Mouse (Mus musculus) heart, postnatal 10 days (tissue): Measurements from ENCODE around the gene Slc17a2. TPM values are rescaled to one million over a fixed set of nuclear protein-coding genes. Genes with fewer than 3 reads are reported as not detected.
"Not testable (repeated sequence)": the region's sequence is repeated elsewhere in the genome, so short reads cannot be mapped to it uniquely, and the experiment has no call there.

ENCODE experiments used
- DNase-seq, 2 experiments: peaks; one replicate each; pipeline ENCODE4 v3.0.0; 2021
- intact Hi-C: fragments of 180-260 bp; cut with DNase I; formaldehyde crosslinking; loops from one replicate; pipeline ENCODE4 v1.15.1; 2025
- total RNA-seq, 2 experiments: library from RNA; stranded (reverse); gene quantifications; 2 replicates each; pipeline ENCODE4 v1.2.3; 2021

Gene Slc17a2
- total RNA-seq, result not detected

DNA sequence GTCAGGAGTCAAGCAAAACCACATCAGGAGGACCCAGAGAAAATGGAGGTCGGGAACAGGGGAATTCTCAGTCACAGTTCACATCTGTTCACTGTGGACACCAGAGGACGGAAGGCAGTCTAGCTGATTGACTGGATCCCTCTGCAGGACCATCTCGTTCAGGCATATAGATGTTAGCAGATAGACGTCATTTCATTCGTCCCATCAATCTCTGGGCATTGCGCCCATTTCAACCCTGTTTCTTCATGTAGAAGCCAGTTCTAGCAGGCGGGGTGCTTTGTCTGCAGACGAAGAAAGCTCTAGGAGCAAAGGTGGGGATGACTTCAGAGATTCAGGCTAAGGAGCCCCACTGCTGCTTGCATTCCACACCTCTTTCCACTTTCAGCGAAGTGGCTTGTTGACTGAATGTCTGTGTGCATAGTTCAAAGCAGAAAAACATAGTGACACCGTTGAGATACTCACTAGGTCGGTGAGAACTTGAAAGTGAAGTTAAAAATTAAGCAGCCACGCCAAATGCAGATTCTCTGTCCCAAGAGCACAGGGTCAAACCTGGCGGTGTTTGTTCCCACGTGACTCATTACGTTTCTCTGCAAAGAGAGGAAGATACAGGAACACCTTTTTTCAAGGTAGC is at the start of gene Slc17a2:
TSS of gene Slc17a2 (plus strand) at position 572 of the 631 bp plus-strand sequence.
- intact Hi-C loops, result no loop called here
- DNase-seq, result no peak

DNA sequence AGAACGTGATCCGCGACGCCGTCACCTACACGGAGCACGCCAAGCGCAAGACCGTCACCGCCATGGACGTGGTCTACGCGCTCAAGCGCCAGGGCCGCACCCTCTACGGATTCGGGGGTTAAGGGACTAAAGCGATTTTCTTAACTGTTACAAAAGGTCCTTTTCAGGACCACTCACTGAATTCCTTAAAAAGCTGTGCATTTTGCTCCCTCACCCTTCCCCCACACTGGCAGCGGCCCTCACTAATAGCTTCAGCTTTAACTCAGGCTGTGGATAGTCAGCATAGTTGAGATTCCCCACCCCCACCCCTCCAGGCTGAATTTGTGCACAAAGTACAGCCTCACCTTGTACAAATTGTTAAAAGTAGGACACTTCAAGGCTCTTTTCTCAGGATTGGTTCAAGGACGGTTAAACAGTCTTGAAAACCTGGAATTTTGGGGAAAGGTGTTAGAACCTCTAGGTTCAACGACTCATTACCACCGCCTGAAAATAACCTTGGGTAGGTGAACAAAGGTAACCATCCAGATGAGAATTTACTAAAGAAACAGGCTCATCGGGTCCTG is 49.5 kb upstream of the Slc17a2 start:
- intact Hi-C loops, result loop anchor here (5.0 to 10.0 kb wide), 2 partner anchors 1720 to 2002 kb away; partner anchors contain the start of genes Hist1h2ah, Hist1h2ak, Hist1h2bk and Hist1h2bn
- DNase-seq, result no peak

GRCm38 (mm10) chr13:23757921-23758320 is 48.9 kb upstream of the Slc17a2 start:
- intact Hi-C loops, result loop anchor here (5.0 to 10.0 kb wide), 2 partner anchors 1721 to 2003 kb away; partner anchors contain the start of genes Hist1h2ah, Hist1h2ak, Hist1h2bk and Hist1h2bn

DNA sequence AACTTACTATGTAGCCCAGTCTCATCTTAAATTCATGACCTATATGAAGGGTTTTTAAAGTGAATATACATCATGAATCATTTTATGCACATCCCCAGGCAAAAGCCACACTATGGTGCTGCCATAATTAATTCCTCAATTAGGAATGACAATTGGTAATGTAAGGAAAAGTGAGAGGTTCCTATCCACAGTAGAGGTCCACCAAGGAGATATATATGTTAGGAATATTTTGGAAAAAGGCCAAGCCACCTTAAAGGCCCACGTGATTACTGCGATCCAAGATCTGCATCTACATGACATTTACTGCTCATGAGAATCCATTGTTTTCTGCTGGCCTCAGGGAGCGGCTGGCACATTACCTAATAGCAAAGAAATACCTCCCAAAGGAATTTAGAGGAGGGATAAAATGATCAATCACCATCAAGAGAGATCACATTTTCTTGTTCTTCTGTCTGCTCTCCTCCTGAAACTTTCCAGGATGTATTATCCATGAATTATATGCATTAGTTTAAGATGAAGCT is 47.5 kb upstream of the Slc17a2 start:
- intact Hi-C loops, result loop anchor here (5.0 to 10.0 kb wide), 2 partner anchors 1722 to 2005 kb away; partner anchors contain the start of genes Hist1h2ah, Hist1h2ak, Hist1h2bk and Hist1h2bn
- DNase-seq, result no peak

More at GRCm38 (mm10) chr13:23757921-23758320, 48.9 kb upstream of the Slc17a2 start:
- no peak for DNase-seq

DNA sequence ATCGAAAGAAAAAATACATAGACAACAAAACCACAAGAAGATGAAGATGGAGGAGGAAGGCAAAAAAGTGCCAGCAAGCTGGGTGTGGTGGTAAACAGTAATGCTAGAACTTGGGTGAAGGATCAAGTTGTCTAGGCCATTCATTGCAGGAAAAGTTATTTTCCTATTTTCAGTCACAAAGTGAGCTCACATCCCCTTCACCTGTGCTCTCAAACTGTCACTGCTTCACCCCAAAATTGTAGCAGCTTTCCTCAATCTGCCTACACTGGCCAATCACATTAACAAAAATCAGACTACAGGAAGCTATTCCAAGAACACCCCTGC is 46.9 kb upstream of the Slc17a2 start:
- intact Hi-C loops, result loop anchor here (5.0 to 10.0 kb wide), 3 partner anchors 1708 to 2005 kb away; partner anchors contain the start of genes Hist1h2ah, Hist1h2ak, Hist1h2bk and Hist1h2bn
- DNase-seq, result no peak

GRCm38 (mm10) chr13:23760240-23760971 is 46.4 kb upstream of the Slc17a2 start:
- intact Hi-C loops, result loop anchor here (5.0 kb wide), 1 partner anchor 1708 kb away; no protein-coding TSS in a partner anchor
- DNase-seq, result no peak

GRCm38 (mm10) chr13:23760972-23761864 is 45.6 kb upstream of the Slc17a2 start, which contains the start of gene Hist1h4a:
Hist1h4a (minus strand) TSS chr13:23761230.
- intact Hi-C loops, result loop anchor here (5.0 kb wide), 1 partner anchor 1709 kb away; no protein-coding TSS in a partner anchor
- peak; percentile 98 to 99 for DNase-seq

DNA sequence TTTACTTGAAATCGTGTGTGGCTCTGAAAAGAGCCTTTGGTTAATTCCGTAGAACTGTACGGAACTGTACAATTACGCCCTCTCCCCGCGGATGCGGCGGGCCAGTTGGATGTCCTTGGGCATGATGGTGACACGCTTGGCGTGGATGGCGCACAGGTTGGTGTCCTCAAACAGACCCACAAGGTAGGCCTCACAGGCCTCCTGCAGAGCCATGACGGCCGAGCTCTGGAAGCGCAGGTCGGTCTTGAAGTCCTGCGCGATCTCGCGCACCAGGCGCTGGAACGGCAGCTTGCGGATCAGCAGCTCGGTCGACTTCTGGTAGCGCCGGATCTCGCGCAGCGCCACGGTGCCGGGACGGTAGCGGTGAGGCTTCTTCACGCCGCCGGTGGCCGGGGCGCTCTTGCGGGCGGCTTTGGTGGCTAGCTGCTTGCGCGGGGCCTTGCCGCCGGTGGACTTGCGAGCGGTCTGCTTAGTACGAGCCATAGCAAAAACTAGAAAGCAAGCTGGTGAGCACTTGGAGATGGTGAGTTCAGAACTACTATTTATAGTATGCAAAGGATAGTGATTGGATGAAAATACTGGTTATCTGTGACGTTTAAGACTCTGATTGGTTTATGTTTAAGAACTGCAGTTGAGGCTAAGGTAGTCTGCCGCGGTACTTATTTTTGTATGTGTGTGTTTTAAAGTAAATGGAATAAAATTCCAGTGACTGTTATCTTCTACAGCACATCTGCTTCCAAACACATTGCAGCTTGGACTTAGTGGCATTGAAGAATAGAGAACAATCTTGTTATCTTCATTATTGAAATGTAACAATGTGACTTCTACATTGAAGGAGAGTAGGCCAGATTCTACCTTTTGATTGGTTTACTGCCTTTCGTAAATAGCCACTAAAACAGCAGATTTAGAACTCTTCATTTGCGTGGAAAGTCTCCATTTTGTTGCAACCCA is 44.6 kb upstream of the Slc17a2 start, which contains the start of gene Hist1h3a:
TSS of gene Hist1h3a (minus strand) at position 516 of the 951 bp plus-strand sequence.
- intact Hi-C loops, result loop anchor here (5.0 kb wide), 1 partner anchor 1710 kb away; no protein-coding TSS in a partner anchor
- peak; percentile 70 to 80 for DNase-seq

GRCm38 (mm10) chr13:23763242-23763585 is 43.6 kb upstream of the Slc17a2 start:
- intact Hi-C loops, result loop anchor here (5.0 kb wide), 1 partner anchor 1711 kb away; no protein-coding TSS in a partner anchor
- DNase-seq, result no peak

DNA sequence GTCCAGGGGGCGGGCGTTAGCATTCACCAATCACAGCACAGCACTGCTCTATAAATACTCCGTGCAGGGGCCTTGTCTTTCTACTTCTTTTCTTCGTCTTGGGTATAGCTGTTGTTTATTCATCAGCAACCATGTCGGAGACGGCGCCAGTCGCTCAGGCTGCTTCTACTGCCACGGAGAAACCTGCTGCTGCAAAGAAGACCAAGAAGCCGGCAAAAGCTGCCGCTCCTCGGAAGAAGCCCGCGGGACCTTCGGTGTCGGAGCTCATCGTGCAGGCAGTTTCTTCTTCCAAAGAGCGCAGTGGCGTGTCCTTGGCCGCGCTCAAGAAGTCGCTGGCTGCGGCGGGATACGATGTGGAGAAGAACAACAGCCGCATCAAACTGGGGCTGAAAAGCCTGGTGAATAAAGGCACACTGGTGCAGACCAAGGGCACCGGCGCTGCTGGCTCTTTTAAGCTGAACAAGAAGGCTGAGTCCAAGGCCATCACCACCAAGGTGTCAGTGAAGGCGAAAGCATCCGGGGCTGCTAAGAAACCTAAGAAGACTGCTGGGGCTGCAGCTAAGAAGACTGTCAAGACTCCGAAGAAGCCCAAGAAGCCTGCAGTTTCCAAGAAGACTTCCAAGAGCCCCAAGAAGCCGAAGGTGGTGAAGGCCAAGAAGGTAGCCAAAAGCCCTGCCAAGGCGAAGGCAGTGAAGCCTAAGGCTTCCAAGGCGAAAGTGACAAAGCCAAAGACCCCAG is 43.0 kb upstream of the Slc17a2 start, which contains the start of gene Hist1h1a:
TSS of gene Hist1h1a (plus strand) at position 81 of the 738 bp plus-strand sequence.
- intact Hi-C loops, result loop anchor here (5.0 kb wide), 1 partner anchor 1711 kb away; no protein-coding TSS in a partner anchor
- peak; percentile 87 to 89 for DNase-seq

GRCm38 (mm10) chr13:23764324-23765171 is 42.2 kb upstream of the Slc17a2 start:
- intact Hi-C loops, result loop anchor here (5.0 kb wide), 1 partner anchor 1712 kb away; no protein-coding TSS in a partner anchor
- DNase-seq, result no peak

DNA sequence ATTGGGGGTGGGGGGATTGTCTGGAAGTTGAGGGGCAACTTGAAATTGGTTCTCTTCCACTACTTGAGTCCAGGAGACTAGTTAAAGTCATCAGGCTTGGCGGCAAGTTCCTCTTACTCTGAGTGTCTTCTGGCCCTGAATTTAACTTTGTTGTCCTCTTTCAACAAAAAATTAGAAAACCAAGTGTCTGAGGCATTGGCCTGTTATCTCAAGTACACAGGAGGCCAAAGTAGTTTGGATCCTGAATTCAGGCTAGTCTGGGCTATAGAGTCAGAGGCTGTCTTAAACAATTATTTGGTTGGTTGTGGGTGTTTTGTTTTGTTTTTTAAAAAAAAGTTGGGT is 41.6 kb upstream of the Slc17a2 start:
- intact Hi-C loops, result no loop called here
- no peak for DNase-seq

GRCm38 (mm10) chr13:23766772-23767171 is 40.0 kb upstream of the Slc17a2 start:
- no peak for DNase-seq
- intact Hi-C loops, result no loop called here

DNA sequence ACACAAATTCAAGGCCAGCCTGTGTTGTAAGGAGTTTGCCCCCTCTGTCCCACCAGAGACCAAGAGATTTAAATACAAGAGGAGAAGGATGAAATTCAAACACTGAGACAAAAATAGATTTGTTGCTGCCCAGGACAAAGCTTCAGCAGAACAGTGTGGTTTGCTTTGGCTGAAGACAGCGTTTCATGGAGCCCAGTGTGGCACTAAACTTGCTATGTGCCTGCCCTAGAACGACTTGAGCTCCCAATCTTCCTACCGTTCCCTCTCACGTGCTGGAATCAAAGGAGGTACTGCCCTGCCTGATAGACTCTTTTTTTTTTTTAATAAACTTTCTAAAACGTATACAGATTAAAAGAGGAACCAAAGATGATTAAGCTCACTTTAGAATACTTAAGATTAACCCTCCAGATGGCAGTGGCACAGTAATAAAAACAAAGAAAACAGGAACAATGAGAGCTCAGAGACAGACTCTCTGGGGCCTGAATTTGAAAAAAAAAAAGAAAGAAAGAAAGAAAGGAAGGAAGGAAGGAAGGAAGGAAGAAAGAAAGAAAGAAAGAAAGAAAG is 37.9 kb upstream of the Slc17a2 start:
- no peak for DNase-seq
- intact Hi-C loops, result no loop called here

DNA sequence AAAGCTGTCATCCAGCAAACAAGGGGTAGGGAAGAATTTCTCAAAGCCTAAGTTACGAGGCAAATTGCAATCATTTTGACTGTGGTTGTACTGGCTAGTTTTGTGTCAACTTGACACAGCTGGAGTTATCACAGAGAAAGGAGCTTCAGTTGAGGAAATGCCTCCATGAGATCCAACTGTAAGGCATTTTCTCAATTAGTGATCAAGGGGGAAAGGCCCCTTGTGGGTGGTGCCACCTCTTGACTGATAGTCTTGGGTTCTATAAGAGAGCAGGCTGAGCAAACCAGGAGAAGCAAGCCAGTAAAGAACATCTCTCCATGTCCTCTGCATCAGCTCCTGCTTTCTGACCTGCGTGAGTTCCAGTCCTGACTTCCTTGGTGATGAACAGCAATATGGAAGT is 37.2 kb upstream of the Slc17a2 start, which contains the start of gene Trim38:
TSS of gene Trim38 (plus strand) at position 301 of the 400 bp plus-strand sequence.
- intact Hi-C loops, DNase-seq: not testable (repeated sequence)

DNA sequence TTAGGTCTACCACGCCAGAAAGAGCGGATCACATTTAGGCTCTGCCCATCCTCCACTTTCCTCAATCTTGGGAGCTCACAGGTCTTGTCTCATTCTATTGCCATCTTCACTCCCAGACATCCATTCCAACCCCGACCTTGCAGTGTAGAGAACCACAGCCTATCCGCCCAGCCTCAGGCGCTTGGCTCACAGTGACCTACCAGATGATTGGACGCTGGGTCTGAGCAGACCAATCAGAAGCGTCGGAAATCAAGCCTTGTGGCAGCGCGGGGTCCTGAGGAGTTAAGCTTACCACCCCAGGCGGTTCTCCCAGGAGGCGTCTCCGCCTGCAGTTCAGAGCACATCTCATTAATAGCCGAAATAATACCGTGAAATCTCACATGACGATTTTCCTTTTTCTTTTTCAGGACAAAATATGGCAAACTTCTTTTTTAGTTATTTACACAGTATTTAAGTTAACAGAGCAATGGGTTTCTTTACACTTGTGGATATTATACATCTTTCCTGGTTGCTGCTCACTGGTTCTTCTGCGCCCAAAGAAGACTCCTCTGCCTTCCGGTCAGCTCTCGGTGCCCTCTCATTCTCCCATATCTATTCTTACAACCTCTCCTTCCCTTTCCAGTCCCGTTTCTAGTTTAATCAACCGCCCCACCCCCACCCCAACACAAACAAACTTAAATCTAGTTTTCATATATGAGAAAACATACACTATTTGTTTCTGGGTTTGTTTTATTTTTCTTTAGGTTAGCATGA is 34.1 kb upstream of the Slc17a2 start:
- intact Hi-C loops, result no loop called here
- DNase-seq, result peak; percentile 55 to 58
